Mouse (Mus musculus): ENCODE data around the gene Rnf167. TPM values are rescaled to one million over a fixed set of nuclear protein-coding genes. Genes with fewer than 3 reads are reported as not detected.

Gene Rnf167
- total RNA-seq, 2 experiments from 2014 or later: 88.7 to 91.8 TPM

DNA sequence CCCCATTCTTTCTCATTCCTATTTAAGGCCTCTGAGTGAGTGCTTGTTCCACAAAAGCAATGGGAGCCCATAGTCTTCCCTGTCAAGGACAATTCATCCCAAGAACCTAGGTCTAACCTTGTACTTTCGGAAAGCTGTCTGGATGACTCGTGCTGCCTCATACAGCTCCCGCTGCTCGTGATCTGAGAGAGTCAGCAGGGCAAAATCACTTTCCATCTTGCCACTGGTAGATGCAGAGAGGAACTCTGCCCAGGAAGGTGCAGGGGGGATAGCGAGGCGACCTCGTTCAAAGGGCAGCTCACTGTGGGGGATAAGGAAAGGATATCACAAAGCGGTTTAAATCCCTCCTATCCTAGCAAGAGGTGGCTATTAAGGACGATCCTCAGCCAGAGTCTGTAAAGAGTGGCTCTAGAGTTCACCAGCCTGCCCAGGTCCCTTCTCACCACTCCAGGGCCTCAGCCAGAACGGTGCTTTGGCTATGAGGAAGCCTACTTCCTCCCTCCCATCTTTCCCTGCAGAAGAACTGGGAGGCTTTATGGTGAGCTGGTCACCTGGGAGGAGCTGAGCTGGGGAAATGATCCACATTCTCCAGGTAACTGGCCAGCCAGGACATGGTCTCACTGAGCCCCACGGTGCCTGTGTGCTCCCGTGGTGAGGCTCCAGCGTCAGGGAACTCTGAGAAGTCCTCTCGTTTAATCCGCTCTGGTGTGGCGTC lies 24.5 kb downstream of the Rnf167 start:
- no peak for DNase-seq (ENCODE audit: low spot score in 2 of 2)

DNA sequence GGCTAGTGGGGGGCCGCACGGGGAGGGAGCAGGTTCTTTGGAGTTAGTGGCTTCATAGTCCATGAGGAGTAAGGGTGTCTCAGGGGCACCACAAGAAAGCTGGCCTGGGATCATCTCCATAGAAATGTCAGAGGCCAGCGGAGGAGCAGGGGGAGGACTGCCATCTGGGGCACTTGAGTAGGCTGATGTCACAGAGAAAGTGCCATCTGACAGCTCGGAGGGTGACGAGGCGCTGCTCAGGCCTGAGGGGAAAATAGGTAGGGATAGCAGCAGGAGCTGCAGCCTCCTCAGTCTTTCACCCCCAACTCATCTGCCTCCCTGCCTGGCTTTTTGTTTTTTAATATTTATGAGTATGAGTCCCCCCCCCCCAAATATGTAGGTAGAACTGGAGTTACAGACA lies 27.0 kb downstream of the Rnf167 start:
- no peak for DNase-seq (ENCODE audit: low spot score in 2 of 2)

DNA sequence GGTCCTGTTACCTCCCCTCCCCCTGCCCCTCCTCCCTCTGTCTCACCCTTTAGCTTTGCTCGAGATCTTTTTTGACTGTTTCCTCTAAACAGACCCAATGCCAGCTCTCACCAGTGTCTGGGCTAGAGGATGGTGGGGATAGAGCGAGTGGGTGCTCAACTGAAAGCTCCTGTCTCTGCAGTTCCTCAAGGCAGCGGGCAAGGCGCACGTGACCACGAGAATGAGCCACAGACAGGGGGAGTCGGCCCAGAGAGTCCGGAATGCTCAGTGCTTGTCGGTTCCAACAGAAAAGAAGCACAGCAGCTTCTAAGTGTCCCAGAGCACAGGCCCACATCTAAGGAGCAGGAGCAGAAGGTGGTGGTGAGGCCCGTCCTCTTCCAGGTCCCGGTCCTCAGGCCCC lies 27.5 kb downstream of the Rnf167 start:
- no peak for DNase-seq (ENCODE audit: low spot score in 2 of 2)

DNA sequence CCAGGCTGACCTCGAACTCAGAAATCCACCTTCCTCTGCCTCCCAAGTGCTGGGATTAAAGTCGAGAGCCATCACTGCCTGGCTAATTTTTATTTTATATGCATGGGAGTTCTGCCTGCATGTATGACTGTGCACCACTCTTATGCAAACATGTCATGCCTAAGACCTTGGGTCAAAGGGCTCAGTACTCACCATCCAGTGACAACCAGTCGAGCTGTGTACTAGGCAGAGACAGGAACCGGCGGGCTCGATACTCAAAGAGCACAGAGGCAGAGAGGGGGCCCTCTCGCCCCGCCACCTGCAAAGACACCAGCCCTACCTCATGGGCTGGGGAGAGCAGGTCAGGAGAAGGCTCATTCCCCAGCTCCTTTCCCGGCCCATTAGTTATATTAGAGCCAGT lies 31.1 kb downstream of the Rnf167 start:
- DNase-seq (ENCODE audit: low spot score in 2 of 2): no peak

DNA sequence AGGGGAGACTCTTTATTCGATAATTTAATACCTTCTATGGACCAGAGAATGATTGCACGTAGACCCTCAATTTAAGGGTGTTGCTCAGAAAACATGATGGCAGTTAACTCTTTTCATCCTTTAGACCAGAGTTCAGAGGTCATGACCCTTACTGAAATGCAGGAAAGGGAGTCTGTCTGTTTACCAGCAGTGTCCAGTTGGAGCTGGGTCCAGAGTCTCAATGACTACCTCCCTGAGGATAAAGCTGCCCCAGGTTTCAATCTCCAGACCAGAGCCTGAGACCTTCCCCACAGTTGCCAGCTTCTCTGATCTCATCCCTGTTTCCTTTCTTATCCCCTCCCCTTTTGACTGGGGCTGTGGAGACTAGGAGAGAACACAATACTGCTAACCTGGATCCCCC lies 31.5 kb downstream of the Rnf167 start:
- no peak for DNase-seq (ENCODE audit: low spot score in 2 of 2)

DNA sequence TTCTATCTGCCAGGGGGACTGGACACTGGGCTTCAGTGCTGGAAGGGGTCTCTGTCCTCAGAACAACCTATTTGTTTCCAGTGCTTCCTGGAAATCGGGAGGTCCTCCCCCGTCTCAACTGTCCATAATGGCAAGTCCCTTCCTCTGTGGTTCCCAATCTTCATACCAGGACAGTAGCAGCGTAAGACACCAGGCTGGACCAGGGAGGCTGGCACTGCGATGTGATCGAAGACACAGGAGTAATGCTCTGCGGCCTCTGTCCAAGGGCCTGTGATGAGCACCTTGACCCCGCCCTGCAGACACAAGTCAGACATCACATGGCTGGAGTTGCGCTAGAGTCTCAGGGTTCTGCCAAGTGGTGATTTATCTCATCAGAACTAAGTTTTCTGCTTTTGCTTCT lies 32.3 kb downstream of the Rnf167 start:
- DNase-seq (ENCODE audit: low spot score in 2 of 2): no peak

DNA sequence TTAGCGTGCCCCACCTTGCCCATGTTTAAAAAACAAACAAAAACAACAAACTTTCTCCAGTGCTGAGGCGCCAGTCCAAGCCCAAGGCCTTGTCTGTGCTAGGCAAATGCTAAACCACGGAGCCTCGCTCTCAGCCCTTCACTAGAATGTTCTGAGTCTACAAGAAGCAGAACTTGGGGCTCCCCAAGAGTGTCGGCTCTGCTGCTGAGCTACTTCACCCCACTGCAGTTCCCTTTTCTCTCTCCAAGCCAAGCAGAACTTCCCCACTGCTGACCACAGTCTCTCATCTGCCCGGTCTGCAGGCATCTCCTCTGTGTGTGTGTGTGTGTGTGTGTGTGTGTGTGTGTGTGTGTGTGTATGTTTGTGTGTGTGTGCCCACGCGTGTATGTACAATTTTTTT lies 32.9 kb downstream of the Rnf167 start:
- no peak for DNase-seq (ENCODE audit: low spot score in 2 of 2)

DNA sequence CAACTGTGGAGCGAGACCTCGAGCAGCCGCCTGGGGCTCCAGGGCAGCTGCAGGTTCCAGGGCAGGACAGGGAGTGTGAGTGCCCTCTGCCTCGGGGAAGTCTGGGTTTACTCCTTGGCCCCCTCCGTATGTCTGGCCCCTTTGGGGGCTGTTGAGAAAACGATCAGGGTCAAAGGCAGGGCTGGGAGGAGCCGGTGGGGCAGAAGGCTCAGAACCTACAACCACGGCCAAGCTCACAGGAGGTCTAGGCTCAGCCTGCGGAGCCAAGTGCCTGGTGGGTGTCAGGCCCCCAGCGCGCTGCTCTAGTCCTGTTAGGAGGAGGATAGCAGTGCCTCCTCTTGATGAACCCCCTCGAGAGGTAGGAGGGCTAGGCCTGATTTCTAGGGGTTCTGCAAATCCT lies 34.1 kb downstream of the Rnf167 start:
- DNase-seq (ENCODE audit: low spot score in 2 of 2): no peak

DNA sequence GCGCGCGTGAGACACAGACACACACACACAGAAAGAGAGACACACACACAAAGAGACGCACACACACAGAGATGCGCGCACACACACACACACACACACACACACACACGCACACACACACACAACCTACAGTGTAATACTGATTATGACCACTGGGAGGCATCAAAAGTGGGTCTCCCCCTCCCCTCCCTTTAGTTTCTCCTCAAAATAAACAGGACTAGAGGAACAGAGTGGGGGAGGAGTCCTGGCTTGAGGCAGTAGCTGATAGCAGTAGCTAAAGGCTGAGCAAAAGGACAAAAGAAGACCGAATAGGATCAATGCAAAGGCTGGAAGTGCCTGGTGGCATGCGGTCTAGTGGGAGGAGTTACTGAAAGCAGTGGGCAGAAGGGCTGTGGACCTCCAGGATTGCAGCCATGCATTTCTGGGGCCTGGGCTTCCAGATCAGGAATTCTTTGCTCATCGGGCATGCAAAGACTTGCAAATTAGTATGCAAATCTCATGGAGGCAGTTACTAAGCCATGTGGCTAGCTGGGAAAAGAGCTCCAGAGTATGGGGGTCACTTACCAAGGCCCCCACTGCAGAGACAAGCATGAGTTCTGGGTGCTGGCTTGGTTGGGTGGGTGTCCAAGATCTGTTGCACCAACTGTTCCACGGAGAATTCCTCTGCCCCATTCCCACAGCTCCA lies 35.0 kb downstream of the Rnf167 start:
- DNase-seq (ENCODE audit: low spot score in 2 of 2): peak in 1 of 2 experiments; percentile 69

DNA sequence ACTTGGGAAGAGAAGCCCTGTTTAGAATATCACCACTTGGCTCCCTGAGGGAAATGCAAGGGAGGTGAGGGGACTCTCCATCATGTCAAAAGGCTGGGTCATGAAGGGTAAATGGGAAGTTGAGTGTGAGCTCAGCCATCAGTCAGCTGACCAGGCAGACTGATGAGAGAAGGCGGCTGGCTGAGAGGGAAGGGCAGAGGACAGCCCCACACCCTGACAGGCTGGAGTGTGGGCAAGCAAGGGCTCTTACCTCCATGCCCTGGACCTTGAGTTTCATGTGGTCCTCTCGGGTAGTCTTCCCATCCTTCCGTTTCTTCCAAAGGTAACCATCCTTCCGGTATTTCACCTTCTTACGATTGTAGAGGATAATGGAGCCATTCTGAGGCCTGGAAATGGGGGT lies 36.6 kb downstream of the Rnf167 start:
- DNase-seq (ENCODE audit: low spot score in 2 of 2): no peak

DNA sequence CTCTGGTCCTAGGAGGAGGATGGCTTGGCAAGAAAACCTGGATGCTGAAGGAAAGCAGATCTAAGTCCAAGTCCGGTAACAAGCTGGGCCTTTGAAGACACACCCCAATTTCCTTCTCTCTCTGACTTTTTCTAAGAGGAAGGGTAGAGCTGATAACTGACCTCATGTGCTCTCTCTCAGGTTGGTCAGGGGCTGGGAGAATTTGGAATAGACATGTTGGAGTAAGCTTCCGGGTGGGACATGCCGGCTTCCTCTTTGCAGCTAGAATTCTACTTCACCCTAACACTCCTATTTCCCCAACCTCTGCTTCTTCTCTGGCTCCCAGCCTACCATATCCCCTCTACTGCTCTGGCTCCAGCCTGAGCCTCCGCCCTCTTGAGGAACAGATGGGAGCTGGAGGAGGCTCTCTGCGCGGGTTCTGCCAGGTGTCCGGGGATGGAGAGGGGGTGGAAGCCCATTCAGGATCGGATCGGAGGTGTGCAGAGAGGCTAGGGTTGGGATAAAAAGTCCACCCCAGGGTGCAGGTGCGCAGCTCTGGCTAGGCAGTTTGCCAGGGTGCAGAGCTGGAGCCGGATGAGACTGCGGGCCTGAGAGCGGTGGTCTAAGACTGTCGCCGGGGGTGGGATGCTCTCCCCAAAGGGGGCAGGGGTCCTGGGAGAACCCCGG lies 40.0 kb downstream of the Rnf167 start:
- DNase-seq (ENCODE audit: low spot score in 2 of 2): peak; percentile 64 to 80

DNA sequence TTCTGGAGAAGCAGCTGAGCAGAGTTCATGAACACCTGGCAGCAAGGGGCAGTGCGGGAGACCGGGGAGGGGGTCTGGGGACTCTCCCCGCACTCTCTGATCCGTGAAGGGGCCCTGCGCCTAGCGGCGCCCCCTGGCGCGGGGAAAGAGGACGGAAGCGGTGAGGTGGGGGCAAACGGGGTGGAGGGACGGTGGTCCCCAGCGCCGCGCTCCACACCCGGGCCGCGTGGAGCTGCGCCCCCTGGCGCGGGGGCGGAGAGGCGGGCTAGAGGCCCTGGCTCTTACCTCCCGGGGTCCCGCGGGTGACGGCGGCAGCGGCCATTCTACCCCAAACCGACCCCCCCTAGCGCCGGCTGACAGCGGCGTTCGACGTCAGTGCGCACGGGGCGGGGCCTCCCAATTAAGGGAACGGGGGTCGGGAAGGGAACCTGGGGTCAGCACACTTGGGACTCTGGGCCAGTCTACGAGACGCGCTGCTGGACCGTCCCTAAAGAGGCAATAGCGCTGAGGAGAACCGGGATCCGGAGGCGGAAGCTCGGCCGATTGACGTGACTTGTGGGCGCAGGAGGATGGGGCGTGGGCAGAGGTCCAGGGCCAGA lies 40.7 kb downstream of the Rnf167 start, which contains the start of gene Camta2:
TSS of gene Camta2 (minus strand) at position 505 of the 599 bp plus-strand sequence.
- peak; percentile 76 to 86 for DNase-seq (ENCODE audit: low spot score in 2 of 2)

DNA sequence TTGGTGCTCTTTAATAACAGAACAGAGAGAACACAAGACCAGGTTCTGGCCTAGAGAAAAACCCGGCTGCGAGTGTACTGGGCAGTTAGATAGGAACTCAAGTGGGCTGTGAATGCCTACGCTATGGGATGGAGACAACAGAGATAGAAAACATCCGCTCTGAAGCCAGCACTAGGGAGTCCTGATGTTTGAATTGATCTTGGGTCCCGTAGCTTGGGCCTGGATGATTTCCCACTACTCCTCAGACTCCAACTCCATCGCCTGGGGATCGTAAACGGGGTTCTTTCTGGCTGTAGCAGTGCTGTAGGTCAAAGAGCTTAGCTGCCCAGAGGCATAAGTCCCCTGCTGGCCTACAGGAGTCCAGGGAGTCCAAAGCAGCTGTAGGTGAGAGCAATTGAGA lies 41.3 kb downstream of the Rnf167 start:
- no peak for DNase-seq (ENCODE audit: low spot score in 2 of 2)

DNA sequence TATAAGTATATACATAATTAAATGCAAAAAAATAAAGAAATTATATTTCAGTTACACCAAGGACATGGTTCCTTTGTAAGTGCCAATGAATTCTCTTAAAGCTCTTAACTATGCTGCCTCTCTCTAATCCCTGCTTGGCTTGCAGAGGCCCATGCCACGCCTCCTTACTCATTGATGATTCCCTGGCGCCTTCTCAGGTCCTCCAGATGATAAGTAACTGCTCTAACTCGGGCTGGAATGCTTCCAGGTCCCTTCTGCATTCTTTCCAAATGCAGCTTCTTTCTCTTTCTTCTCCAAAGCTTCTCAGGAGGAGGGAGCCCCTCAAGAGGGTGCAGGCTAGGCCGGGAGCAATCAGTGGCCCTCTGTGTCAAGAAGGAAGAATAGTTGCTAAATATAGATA lies 42.5 kb downstream of the Rnf167 start:
- no peak for DNase-seq (ENCODE audit: low spot score in 2 of 2)

DNA sequence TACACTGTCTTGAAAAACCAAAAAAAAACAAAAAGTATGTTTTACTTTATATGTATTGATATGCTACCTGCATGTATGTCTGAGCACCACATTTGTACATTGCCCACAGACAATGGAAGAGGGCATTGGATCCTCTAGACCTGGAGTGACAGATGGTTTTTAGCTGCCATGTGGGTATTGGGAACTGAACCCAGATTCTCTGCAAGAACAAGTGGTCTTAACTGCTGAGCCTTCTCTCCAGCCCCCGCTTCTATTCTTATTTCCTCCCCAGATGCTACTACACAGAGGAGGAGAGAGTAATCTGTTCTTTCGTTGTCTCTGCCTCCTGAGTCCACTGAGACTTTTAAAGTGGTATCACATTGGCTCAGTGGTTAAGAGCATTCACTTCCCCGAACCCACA lies 46.5 kb downstream of the Rnf167 start:
- peak; percentile 47 to 85 for DNase-seq (ENCODE audit: low spot score in 2 of 2)

DNA sequence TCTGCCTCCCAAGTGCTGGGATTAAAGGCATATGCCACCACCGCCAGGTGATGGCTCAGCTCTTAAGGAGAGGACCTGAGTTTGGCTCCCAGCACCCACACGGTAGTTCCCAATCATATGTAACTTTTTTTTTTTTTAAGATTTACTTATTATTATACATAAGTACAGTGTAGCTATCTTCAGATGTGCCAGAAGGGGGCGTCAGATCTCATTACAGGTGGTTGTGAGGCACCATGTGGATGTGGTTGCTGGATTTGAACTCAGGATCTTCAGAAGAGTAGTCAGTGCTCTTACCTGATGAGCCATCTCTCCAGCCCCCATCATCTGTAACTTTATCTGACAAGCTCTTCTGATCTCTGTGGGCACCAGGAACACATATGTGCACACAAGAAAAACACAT lies 50.3 kb downstream of the Rnf167 start:
- DNase-seq (ENCODE audit: low spot score in 2 of 2): no peak

DNA sequence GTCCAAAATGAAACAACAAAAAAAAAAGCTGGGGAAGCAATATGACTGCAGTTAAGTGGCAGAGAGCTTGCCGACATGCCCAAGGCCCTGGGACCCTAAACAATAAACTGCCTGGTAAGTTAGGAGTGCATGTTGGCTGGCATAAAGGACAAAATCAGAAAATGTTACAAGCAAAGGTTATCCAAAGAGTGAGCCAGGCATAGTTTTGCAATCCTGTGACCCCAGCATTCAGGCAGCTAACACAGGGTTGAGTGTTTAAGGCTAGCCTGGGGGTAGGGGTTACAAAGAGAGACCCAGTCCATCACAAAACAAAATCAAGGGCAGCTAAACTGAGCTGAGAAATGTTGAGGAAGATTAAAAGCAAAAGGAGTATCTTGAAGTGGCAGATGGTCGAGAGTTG lies 52.0 kb downstream of the Rnf167 start:
- DNase-seq (ENCODE audit: low spot score in 2 of 2): no peak

DNA sequence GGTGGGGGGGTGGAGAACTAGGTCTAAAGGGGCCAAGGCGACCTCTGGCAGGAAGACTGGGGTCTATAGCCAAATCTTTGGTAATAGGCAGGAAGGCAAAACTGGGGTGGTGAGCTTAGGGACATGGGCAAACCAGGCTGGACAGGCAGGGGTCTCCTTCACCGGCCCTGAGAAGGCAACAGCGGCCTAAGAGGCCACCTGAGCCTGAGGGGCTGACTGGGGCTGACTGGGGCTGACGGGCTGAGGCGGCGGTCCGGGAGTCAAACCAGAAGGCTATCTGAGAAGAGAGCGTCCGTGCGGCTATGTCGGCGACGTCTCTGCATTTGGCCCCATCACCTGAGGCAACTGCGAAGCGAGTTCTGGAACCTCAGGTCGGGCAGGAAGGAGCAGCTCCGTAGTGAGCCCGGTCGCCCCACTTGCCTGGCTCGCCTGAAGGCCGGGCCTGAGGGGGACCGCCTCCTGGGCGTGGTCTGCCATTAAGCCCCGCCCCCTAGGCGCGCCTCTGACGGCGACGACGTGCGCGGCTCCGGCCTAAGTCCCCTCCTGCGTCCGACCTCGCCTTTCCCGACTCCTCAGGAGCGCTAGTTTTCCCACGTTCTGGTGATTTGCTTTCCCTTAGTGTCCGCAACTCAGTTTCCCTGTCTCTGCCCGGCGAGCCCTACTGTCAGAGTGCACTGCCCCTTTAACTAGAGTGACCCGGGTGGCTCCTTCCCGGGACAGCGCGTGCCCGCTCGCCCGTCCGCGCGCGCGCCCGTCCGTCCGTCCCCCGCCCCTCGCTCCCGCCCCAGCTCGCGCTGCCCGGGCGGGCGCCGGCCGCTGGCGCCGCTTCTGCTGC lies 52.9 kb downstream of the Rnf167 start, which contains the start of the genes Inca1 and Kif1c:
TSS of gene Inca1 (minus strand) at position 434 of the 835 bp plus-strand sequence.
TSS of gene Kif1c (plus strand) at position 827 of the 835 bp plus-strand sequence.
- DNase-seq (ENCODE audit: low spot score in 2 of 2): peak; percentile 93 to 97

DNA sequence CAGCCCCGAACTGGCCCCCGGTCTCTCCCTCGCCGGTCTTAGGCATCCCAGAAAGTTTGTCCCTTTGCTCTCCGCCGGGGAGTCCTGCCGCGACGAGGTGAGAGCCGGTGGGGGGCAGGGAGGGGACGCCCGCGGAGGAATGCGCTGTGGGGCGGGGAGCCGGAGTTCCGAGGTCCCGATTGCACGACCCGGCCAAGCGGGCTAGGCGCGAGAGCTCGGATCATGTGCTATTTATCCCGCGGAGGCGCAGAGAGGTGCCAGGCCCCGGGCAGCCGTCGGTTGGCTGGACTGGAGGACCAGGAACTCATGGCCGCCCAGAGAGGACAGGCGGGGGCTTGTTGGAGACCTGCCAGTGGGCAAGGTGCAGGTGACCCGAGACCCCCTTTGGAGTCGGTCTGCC lies 53.6 kb downstream of the Rnf167 start:
- peak in 1 of 2 experiments; percentile 61 for DNase-seq (ENCODE audit: low spot score in 2 of 2)

Data from layer of hippocampus, adult 18-20 months (tissue).